Mouse (Mus musculus) E14TG2a.4 (cell line): Measurements from ENCODE around the gene Lrrc61.

ENCODE experiments used
- CTCF ChIP-seq: conservative IDR thresholded peaks from 2 replicates; pipeline ENCODE4 v1.5.1; 2014; ENCODE audit warnings: low read length
- POU5F1 ChIP-seq: IDR thresholded peaks from 2 replicates; pipeline ENCODE4 v1.6.1; 2014; ENCODE audit warnings: low read length, borderline replicate concordance

DNA sequence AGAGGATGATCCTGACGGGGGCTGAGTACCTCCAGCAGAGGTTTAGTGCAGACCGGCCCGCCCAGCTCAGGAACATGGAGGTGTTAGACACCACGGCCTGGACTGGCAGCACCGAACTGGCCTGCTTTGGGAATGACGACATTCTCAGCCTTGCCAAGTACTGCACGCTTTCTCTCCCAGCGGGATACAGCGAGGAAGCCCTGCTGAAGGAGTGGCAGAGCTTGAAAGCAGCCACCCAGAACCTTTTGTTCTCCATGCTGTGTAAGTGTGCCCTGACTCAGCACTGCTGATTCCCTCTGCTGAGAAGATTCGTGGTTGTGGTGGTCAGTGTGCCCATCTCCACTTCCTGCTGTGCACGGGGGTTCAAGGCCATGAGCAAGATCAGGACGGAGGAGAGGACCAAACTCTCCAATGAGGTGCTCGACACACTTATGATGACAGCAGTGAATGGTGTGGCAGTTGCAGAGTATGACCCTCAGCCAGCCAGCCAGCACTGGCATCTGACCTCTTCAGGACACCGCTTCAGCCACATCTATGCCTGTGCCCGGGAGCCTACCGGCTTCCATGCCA is 24.6 kb upstream of the Lrrc61 start:
- TF ChIP-seq CTCF (no peak), POU5F1 (no peak)
